Mouse (Mus musculus) thymus, adult 2 months (tissue): ENCODE data around the gene Hist1h2ak. TPM values are rescaled to one million over a fixed set of nuclear protein-coding genes. Genes with fewer than 3 reads are reported as not detected.
"Not testable (repeated sequence)": the region's sequence is repeated elsewhere in the genome, so short reads cannot be mapped to it uniquely, and the experiment has no call there.

Experiments
- DNase-seq: peaks from one replicate; pipeline ENCODE4 v3.0.0; 2021
- H3K27ac ChIP-seq: fragments of 200-500 bp; 2 replicates; pipeline ENCODE4 v1.5.1; 2012; ENCODE audit warnings: low read length, control low read depth; ENCODE audit not compliant: control insufficient read depth, insufficient read depth
- H3K27me3 ChIP-seq: fragments of 200-500 bp; 2 replicates; pipeline ENCODE4 v1.6.1; 2012; ENCODE audit warnings: mild to moderate bottlenecking, low read length, moderate library complexity, mixed read lengths; ENCODE audit not compliant: control insufficient read depth, insufficient read depth
- H3K36me3 ChIP-seq: fragments of 200-500 bp; 2 replicates; pipeline ENCODE4 v1.6.1; 2012; ENCODE audit warnings: mild to moderate bottlenecking, low read length, moderate library complexity; ENCODE audit not compliant: control insufficient read depth, insufficient read depth
- H3K4me1 ChIP-seq: fragments of 200-500 bp; replicated peaks from 2 replicates; pipeline ENCODE4 v1.6.1; 2012; ENCODE audit warnings: low read length; ENCODE audit not compliant: control insufficient read depth, insufficient read depth
- H3K4me3 ChIP-seq: fragments of 200-500 bp; 2 replicates; pipeline ENCODE4 v1.5.1; 2012; ENCODE audit warnings: mild to moderate bottlenecking, low read length, control low read depth, moderate library complexity; ENCODE audit not compliant: control insufficient read depth, insufficient read depth
- CTCF ChIP-seq: fragments of 200-500 bp; IDR thresholded peaks from 2 replicates; pipeline ENCODE4 v1.5.1; 2012; ENCODE audit warnings: mild to moderate bottlenecking, control low read depth, low read length, moderate library complexity, borderline replicate concordance; ENCODE audit not compliant: control insufficient read depth, poor library complexity, insufficient read depth; ENCODE audit errors: extremely low read depth
- POLR2A ChIP-seq: fragments of 200-500 bp; IDR thresholded peaks from 2 replicates; pipeline ENCODE4 v1.6.1; 2012; ENCODE audit warnings: mild to moderate bottlenecking, low read length, control low read depth, moderate library complexity; ENCODE audit not compliant: control insufficient read depth, poor library complexity, insufficient read depth; ENCODE audit errors: extremely low read depth
- WGBS: fragments of 180-500 bp; shearing (Covaris S2); methylation state at CpG from one replicate; pipeline ENCODE4 v1.1.7; 2018; 5-methylcytosine and 5-hydroxymethylcytosine counted together
- polyA plus RNA-seq: library from polyadenylated mRNA; depleted of rRNA; stranded (reverse); fragments of >200 nt; gene quantifications from 2 replicates; pipeline ENCODE4 v1.2.3, GENCODE M21; 2012

The Hist1h2ak gene
- polyA plus RNA-seq, 1 experiment = 302 TPM

DNA sequence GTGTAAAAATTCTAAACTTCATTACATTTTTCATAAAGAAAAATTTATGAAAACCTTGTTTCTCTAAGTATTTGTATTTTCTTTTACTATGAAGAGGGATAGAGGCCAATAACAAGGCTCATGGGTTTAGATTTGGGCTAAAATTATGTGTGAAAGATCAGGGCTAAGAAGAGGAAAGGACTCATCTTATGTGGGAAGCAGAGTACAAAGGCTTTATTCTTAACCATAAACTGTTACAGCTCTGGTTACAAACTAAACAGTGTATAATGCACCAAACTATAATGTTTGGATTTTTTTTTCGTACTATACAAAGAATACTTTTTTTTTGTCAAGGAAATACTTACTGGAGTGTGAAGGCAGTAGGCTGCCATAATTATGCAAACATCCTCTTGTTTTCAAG, 2.1 kb upstream of the Hist1h2ak start:
- no peak overlapping the region for H3K27ac ChIP-seq
- no peaks in the 10 kb centered on the region for H3K27me3 ChIP-seq
- no peak overlapping the region for H3K4me3 ChIP-seq
- TF ChIP-seq CTCF = no peak
- TF ChIP-seq POLR2A = no peak
- 70% methylated on average over 1 of the region's 1 CpGs for WGBS
- no peak for DNase-seq
- H3K36me3 ChIP-seq = no peaks in the 10 kb centered on the region
- H3K4me1 ChIP-seq = peaks cover 3% of the 10 kb centered on the region; the same call in 1 of the 2 replicates

DNA sequence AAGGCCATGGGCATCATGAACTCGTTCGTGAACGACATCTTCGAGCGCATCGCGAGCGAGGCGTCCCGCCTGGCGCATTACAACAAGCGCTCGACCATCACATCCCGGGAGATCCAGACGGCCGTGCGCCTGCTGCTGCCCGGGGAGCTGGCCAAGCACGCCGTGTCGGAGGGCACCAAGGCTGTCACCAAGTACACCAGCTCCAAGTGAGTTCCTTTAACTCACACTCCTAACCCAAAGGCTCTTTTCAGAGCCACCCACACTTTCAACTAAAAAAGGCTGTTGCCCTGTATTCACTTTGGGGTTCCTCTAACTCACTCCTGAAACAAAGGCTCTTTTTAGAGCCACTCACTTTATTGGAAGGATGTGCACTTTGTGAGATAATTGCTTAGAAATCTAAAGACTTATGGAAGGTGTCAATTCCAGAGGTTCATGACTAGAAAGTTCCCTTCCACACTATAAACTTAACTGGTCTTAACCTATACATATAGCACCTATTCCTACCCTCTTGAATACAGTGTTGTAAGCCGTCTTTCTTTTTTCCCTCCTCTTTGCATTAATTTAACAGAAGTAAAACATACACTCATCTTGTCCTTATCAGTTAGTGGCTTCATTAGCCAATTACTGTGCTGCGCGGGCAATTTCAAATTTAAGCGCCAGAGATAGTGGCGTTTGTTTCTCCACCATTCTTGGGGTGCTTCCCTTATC, 821 bp upstream of the Hist1h2ak start:
- H3K4me1 ChIP-seq, H3K36me3 ChIP-seq, H3K27me3 ChIP-seq: not testable (repeated sequence)
- peak; percentile 42 for DNase-seq
- WGBS = under 1% methylated on average over 25 of the region's 26 CpGs
- Histone ChIP-seq H3K27ac (peak overlapping the region; percentile 90), H3K4me3 (peak overlapping the region; percentile 49)

DNA sequence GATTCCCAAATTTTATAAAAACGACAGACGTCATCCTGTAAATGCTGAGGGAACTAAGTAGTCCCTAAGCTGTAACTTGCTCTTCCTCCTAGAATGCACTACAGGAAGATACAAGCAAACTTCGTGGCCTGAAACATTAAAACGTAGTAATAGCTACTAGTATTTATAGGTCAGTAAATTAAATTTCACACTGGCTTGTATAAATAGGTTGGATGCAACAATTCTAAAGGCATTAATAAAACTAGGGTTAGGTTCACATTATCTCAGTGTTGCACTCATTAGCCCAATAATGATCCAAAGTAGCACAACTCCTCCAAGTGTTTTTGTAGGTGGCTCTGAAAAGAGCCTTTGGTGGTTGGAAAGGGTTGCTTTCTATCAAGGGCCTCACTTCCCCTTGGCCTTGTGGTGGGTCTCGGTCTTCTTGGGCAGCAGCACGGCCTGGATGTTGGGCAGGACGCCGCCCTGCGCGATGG, 540 bp downstream of the Hist1h2ak start:
- no peak for TF ChIP-seq POLR2A
- TF ChIP-seq CTCF = no peak

DNA sequence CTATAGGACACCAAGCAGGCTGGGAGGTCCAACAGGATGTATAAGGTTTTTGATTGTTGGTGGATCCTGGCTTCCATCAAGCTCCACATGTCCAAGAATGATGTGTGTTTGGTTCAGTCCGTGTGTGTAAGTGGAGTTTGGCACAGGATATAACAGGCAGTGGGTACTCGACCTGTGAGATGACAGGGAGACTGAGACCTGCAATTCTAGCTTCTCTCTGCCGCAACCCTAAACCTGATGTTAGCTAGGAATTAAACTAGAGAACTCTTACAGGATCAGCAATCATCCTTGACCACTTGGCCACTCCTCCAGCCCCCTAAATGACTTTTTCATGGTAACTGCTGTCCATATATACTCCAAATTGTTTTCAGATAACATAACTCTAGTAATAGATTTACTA, 1.3 kb downstream of the Hist1h2ak start:
- Histone ChIP-seq H3K36me3 (no peaks in the 10 kb centered on the region), H3K4me3 (no peak overlapping the region), H3K4me1 (peaks cover 7% of the 10 kb centered on the region), H3K27me3 (no peaks in the 10 kb centered on the region), H3K27ac (peak overlapping the region; percentile 7; the same call in 1 of the 2 replicates)
- TF ChIP-seq POLR2A = no peak
- TF ChIP-seq CTCF = no peak
- 54% methylated on average over 3 of the region's 3 CpGs for WGBS
- no peak for DNase-seq

More for the DNA sequence above, 540 bp downstream of the Hist1h2ak start:
- peaks cover 5% of the 10 kb centered on the region; the same call in 1 of the 2 replicates for H3K4me1 ChIP-seq
- no peaks in the 10 kb centered on the region for H3K27me3 ChIP-seq
- no peak for DNase-seq
- WGBS = 4% methylated on average over 10 of the region's 10 CpGs
- H3K27ac ChIP-seq = peak overlapping the region; percentile 94
- no peaks in the 10 kb centered on the region for H3K36me3 ChIP-seq
- H3K4me3 ChIP-seq = peak overlapping the region; percentile 69

DNA sequence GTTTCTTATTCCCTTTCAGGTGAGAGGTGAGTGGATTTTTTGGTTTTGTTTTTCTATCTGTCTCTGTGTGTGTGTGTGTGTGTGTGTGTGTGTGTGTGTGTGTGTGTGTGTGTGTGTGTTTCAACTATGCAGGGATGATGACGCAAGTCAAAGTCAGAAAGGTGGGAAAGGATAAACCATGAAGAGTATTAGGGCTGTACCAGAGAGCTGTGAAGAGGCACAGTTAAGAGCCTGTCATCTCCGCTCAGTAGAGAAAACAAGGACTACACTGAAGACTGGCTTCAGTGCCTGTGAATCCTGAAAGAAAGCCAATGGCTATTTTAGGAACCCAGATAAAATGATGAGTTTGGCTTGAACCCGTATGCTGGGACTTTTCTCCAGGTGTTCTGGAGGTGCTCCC, 1.8 kb downstream of the Hist1h2ak start:
- peaks cover 7% of the 10 kb centered on the region for H3K4me1 ChIP-seq
- no peak overlapping the region; the same call in 1 of the 2 replicates for H3K27ac ChIP-seq
- 84% methylated on average over 3 of the region's 3 CpGs for WGBS
- H3K4me3 ChIP-seq = no peak overlapping the region
- DNase-seq = no peak
- no peaks in the 10 kb centered on the region for H3K36me3 ChIP-seq
- no peak for TF ChIP-seq CTCF
- TF ChIP-seq POLR2A = no peak
- H3K27me3 ChIP-seq = no peaks in the 10 kb centered on the region

DNA sequence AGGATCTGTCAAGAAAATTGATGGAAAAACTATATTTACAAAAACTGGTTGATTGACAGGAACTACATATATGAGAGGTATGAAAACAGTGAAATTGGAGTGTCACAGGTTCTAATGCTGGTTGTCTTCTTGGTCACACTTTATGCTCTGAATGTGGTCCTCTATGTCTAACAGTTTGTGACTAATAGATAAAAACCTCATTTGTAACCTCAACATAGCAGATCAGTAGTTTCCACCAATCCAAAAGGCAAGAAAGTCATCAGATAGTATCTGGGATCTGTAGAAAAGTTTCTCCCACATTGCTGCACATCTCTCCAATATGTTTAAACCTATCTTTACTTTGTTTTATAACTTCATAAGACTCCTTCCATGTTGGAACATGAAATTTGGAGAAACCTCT, 2.2 kb downstream of the Hist1h2ak start:
- Histone ChIP-seq H3K27me3 (no peaks in the 10 kb centered on the region), H3K4me1 (peaks cover 7% of the 10 kb centered on the region), H3K36me3 (no peaks in the 10 kb centered on the region), H3K4me3 (no peak overlapping the region), H3K27ac (no peak overlapping the region)
- TF ChIP-seq CTCF = no peak
- DNase-seq = no peak
